Mouse (Mus musculus) adrenal gland, postnatal 25 days (tissue): ENCODE results near the gene Hbb-bh2. TPM values are rescaled to one million over a fixed set of nuclear protein-coding genes. Genes with fewer than 3 reads are reported as not detected.
A peak's percentile ranks its signal among the peaks of the same experiment; 100 is the strongest.
"Not testable (repeated sequence)": the region's sequence is repeated elsewhere in the genome, so short reads cannot be mapped to it uniquely, and the experiment has no call there.

Experiments used
- DNase-seq: peaks from one replicate; pipeline ENCODE4 v3.0.0; 2021; ENCODE audit warnings: mixed read lengths
- total RNA-seq: library from RNA; stranded (reverse); gene quantifications from 2 replicates; pipeline ENCODE4 v1.2.3, GENCODE M21; 2021

The Hbb-bh2 gene
- total RNA-seq, 1 experiment from 2014 or later, result not detected

- DNase-seq, result no peak
Observed at GRCm38 (mm10) chr7:103811223-103811845, 29.0 kb downstream of the Hbb-bh2 start.

GRCm38 (mm10) chr7:103810746-103811145 is 29.6 kb downstream of the Hbb-bh2 start:
- DNase-seq, result no peak

- DNase-seq, result no peak
Observed at GRCm38 (mm10) chr7:103810296-103810695, 30.0 kb downstream of the Hbb-bh2 start.

DNA sequence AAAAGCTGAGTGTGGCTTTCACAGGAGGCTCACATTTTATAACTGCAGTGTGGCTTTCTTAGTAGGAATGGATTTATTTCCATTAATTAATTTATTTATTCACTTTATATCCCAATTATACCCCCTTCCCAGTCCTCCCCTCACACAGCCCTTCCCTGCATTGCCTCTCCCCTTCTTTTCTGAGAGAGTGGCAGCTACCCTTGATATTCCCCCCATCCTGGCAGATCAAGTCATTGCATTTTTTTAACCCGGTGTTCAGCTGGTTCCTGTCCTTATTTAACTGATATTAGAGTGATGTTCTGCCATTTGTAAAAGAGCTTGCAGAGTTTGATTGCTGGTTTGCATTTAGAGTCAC is 30.5 kb downstream of the Hbb-bh2 start:
- no peak for DNase-seq

- DNase-seq, result no peak
Observed at GRCm38 (mm10) chr7:103808971-103809800, 31.1 kb downstream of the Hbb-bh2 start.

- DNase-seq, result not testable (repeated sequence)
Observed at GRCm38 (mm10) chr7:103808120-103808519, 32.2 kb downstream of the Hbb-bh2 start.

- no peak for DNase-seq
Observed at GRCm38 (mm10) chr7:103806856-103807255, 33.5 kb downstream of the Hbb-bh2 start.

DNA sequence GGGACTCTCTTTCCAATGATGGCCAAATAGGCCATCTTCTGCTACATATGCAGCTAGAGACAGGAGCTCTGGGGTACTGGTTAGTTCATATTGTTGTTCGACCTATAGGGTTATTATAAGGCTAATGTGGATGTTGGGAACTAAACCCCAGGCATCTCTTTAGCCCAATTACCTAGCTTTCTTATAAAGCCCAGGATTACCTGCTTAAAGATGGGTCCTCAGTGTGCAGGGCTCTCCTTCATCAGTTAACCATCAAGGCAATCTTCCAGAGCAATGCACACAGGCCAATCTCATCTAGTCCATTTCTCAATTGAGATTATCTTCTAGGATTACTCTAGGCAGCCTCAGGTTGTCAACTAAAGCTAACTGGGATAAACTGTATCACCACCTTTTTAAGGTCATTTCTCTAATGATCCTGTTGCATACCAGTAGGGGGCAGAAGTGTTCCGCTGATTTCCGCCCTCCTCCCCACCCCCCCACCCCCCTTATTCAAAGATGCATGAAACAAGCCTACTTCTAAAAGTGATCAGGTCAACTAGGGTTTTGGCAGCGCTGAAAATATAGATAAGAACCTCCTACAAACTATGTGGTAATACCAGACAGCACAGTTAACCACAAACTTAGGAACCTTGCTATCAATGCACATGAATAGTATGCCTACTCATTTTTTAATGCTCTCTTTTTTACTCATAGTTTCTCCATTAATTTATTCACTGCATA is 47.5 kb downstream of the Hbb-bh2 start:
- DNase-seq, result peak; percentile 0

DNA sequence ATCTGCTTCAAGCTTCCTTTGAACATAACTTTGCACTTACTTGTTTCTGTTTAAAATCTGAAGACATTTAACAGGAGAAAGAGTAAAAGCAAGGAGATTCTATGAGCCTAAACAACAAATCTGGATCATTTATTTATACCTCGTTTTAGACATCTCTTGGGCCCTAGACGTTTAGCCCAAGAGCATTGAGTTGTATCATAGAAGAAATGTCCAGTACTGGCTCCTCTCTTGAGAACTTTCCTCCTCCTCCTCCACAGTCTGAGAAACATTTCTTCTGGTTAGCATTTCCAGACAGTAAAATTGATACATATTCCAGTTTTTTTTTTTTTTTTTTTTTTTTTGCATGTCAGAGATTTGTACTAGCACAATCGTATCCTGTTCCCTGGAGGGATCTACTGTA is 48.6 kb downstream of the Hbb-bh2 start, which contains the start of gene Olfr67:
Gene Olfr67 (minus strand): TSS at position 101 of the 400 bp plus-strand sequence.
- DNase-seq, result no peak

Other genes with a start within 250 kb of the Hbb-bh2 start
- gene Olfr619, start 239.9 kb downstream of the Hbb-bh2 start, total RNA-seq, result not detected in 2 replicates
- gene Olfr620, start 228.0 kb downstream of the Hbb-bh2 start, total RNA-seq, result not detected in 2 replicates
- not detected in 2 replicates for gene Olfr622, start 197.8 kb downstream of the Hbb-bh2 start, total RNA-seq
- gene Olfr623, start 176.8 kb downstream of the Hbb-bh2 start, total RNA-seq, result not detected in 2 replicates
- 0.06 TPM in 1 of 2 replicates, not detected in the other for gene Olfr624, start 169.3 kb downstream of the Hbb-bh2 start, total RNA-seq
- not detected in 2 replicates for gene Olfr625-ps1, start 157.8 kb downstream of the Hbb-bh2 start, total RNA-seq
- not detected in 2 replicates for gene Olfr243, start 125.8 kb downstream of the Hbb-bh2 start, total RNA-seq
- gene Olfr628, start 110.1 kb downstream of the Hbb-bh2 start, total RNA-seq, result not detected in 2 replicates
- not detected in 2 replicates for gene Olfr629, start 95.6 kb downstream of the Hbb-bh2 start, total RNA-seq
- gene Olfr630, start 83.2 kb downstream of the Hbb-bh2 start, total RNA-seq, result not detected in 2 replicates
- gene Olfr69, start 68.9 kb downstream of the Hbb-bh2 start, total RNA-seq, result not detected in 2 replicates
- not detected in 2 replicates for gene Olfr68, start 60.8 kb downstream of the Hbb-bh2 start, total RNA-seq
- not detected in 2 replicates for gene Olfr67, start 48.7 kb downstream of the Hbb-bh2 start, total RNA-seq
- 217 and 281 TPM in 2 replicates for gene Hbb-bt, start 26.5 kb downstream of the Hbb-bh2 start, total RNA-seq
- 2,100 and 2,179 TPM in 2 replicates for gene Hbb-bs, start 12.4 kb downstream of the Hbb-bh2 start, total RNA-seq
- gene Hbb-bh1, start 2.6 kb upstream of the Hbb-bh2 start, total RNA-seq, result not detected in 2 replicates
- gene Hbb-y, start 12.7 kb upstream of the Hbb-bh2 start, total RNA-seq, result not detected in 2 replicates
- not detected in 2 replicates for gene Olfr66, start 45.7 kb upstream of the Hbb-bh2 start, total RNA-seq
- gene Olfr64, start 54.0 kb upstream of the Hbb-bh2 start, total RNA-seq, result not detected in 2 replicates
- gene Olfr65, start 63.0 kb upstream of the Hbb-bh2 start, total RNA-seq, result not detected in 2 replicates
- gene Olfr631, start 88.3 kb upstream of the Hbb-bh2 start, total RNA-seq, result not detected in 2 replicates
- not detected in 2 replicates for gene Olfr632, start 93.8 kb upstream of the Hbb-bh2 start, total RNA-seq
- not detected in 2 replicates for gene Olfr633, start 103.9 kb upstream of the Hbb-bh2 start, total RNA-seq
- 0.06 TPM in 1 of 2 replicates, not detected in the other for gene Olfr635, start 130.6 kb upstream of the Hbb-bh2 start, total RNA-seq
- gene Olfr638, start 158.2 kb upstream of the Hbb-bh2 start, total RNA-seq, result not detected in 2 replicates
- 0.06 TPM in 1 of 2 replicates, not detected in the other for gene Olfr639, start 176.8 kb upstream of the Hbb-bh2 start, total RNA-seq
- not detected in 2 replicates for gene Olfr640, start 185.1 kb upstream of the Hbb-bh2 start, total RNA-seq
- gene Olfr641, start 194.9 kb upstream of the Hbb-bh2 start, total RNA-seq, result not detected in 2 replicates
- not detected in 2 replicates for gene Olfr642, start 212.1 kb upstream of the Hbb-bh2 start, total RNA-seq
- not detected in 2 replicates for gene 4930516K23Rik, start 220.9 kb upstream of the Hbb-bh2 start, total RNA-seq
- not detected in 2 replicates for gene Olfr644, start 231.3 kb upstream of the Hbb-bh2 start, total RNA-seq
- gene Olfr645, start 244.9 kb upstream of the Hbb-bh2 start, total RNA-seq, result not detected in 2 replicates